Mouse (Mus musculus): ENCODE measurements around the gene Frmd4b. TPM values are rescaled to one million over a fixed set of nuclear protein-coding genes. Genes with fewer than 3 reads are reported as not detected.

Frmd4b gene
- polyA plus RNA-seq, 1 experiment from 2014 or later = 13.5 TPM

- no peak overlapping the region for H3K9ac ChIP-seq (ENCODE audit: low read length)
- no peaks in the 10 kb centered on the region for H3K9me3 ChIP-seq (replicated peaks; ENCODE audit: control insufficient read depth, low read length)
- peaks cover 4% of the 10 kb centered on the region for H3K4me1 ChIP-seq (ENCODE audit: control insufficient read depth, insufficient read depth, low read length)
- no peak for ATAC-seq (replicated peaks; ENCODE audit: extremely low read depth, insufficient read depth, low FRiP score)
- no peak overlapping the region for H3K27ac ChIP-seq (ENCODE audit: low read length)
- no peak overlapping the region for H3K4me3 ChIP-seq (ENCODE audit: low read length)
- H3K36me3 ChIP-seq (ENCODE audit: control insufficient read depth, insufficient read depth) = no peaks in the 10 kb centered on the region
- no peaks in the 10 kb centered on the region for H3K27me3 ChIP-seq (ENCODE audit: control insufficient read depth, insufficient read depth, low read length)
- H3K4me2 ChIP-seq (ENCODE audit: low read depth, low read length) = no peak overlapping the region
Observed at GRCm38 (mm10) chr6:97462421-97462820, 154.9 kb downstream of the Frmd4b start.

GRCm38 (mm10) chr6:97459112-97459511 lies 158.2 kb downstream of the Frmd4b start:
- H3K4me2 ChIP-seq (ENCODE audit: low read depth, low read length) = peak overlapping the region; percentile 14; the same call in 1 of the 2 replicates
- H3K4me3 ChIP-seq (ENCODE audit: low read length) = peak overlapping the region; percentile 39
- H3K27ac ChIP-seq (ENCODE audit: low read length) = peak overlapping the region; percentile 82
- peaks cover 12% of the 10 kb centered on the region for H3K4me1 ChIP-seq (ENCODE audit: control insufficient read depth, insufficient read depth, low read length)
- ATAC-seq (replicated peaks; ENCODE audit: extremely low read depth, insufficient read depth, low FRiP score) = no peak
- no peaks in the 10 kb centered on the region for H3K36me3 ChIP-seq (ENCODE audit: control insufficient read depth, insufficient read depth)
- 58% methylated on average over 7 of the region's 7 CpGs for WGBS
- no peaks in the 10 kb centered on the region for H3K27me3 ChIP-seq (ENCODE audit: control insufficient read depth, insufficient read depth, low read length)
- peak overlapping the region; percentile 48 for H3K9ac ChIP-seq (ENCODE audit: low read length)
- H3K9me3 ChIP-seq (replicated peaks; ENCODE audit: control insufficient read depth, low read length) = no peaks in the 10 kb centered on the region

- ATAC-seq (replicated peaks; ENCODE audit: extremely low read depth, insufficient read depth, low FRiP score) = no peak
- Histone ChIP-seq H3K9ac (ENCODE audit: low read length) (peak overlapping the region; percentile 48), H3K27me3 (ENCODE audit: control insufficient read depth, insufficient read depth, low read length) (no peaks in the 10 kb centered on the region)
Observed at GRCm38 (mm10) chr6:97458358-97458757, 159.0 kb downstream of the Frmd4b start.

GRCm38 (mm10) chr6:97457954-97458353 lies 159.4 kb downstream of the Frmd4b start:
- H3K9ac ChIP-seq (ENCODE audit: low read length) = no peak overlapping the region
- no peaks in the 10 kb centered on the region for H3K36me3 ChIP-seq (ENCODE audit: control insufficient read depth, insufficient read depth)
- H3K27ac ChIP-seq (ENCODE audit: low read length) = peak overlapping the region; percentile 82
- peak overlapping the region; percentile 20 for H3K4me3 ChIP-seq (ENCODE audit: low read length)
- no peaks in the 10 kb centered on the region for H3K9me3 ChIP-seq (replicated peaks; ENCODE audit: control insufficient read depth, low read length)
- peak; percentile 87 for ATAC-seq (replicated peaks; ENCODE audit: extremely low read depth, insufficient read depth, low FRiP score)
- H3K27me3 ChIP-seq (ENCODE audit: control insufficient read depth, insufficient read depth, low read length) = no peaks in the 10 kb centered on the region
- WGBS = 40% methylated on average over 3 of the region's 3 CpGs
- H3K4me1 ChIP-seq (ENCODE audit: control insufficient read depth, insufficient read depth, low read length) = peaks cover 12% of the 10 kb centered on the region
- H3K4me2 ChIP-seq (ENCODE audit: low read depth, low read length) = peak overlapping the region; percentile 46

More at GRCm38 (mm10) chr6:97458358-97458757, 159.0 kb downstream of the Frmd4b start:
- no peaks in the 10 kb centered on the region for H3K9me3 ChIP-seq (replicated peaks; ENCODE audit: control insufficient read depth, low read length)
- peaks cover 12% of the 10 kb centered on the region for H3K4me1 ChIP-seq (ENCODE audit: control insufficient read depth, insufficient read depth, low read length)
- 59% methylated on average over 9 of the region's 9 CpGs for WGBS
- H3K27ac ChIP-seq (ENCODE audit: low read length) = peak overlapping the region; percentile 82
- H3K4me2 ChIP-seq (ENCODE audit: low read depth, low read length) = peak overlapping the region; percentile 42
- no peaks in the 10 kb centered on the region for H3K36me3 ChIP-seq (ENCODE audit: control insufficient read depth, insufficient read depth)
- peak overlapping the region; percentile 39 for H3K4me3 ChIP-seq (ENCODE audit: low read length)

GRCm38 (mm10) chr6:97457210-97457609 lies 160.1 kb downstream of the Frmd4b start:
- H3K9me3 ChIP-seq (replicated peaks; ENCODE audit: control insufficient read depth, low read length) = no peaks in the 10 kb centered on the region
- H3K9ac ChIP-seq (ENCODE audit: low read length) = peak overlapping the region; percentile 6
- no peaks in the 10 kb centered on the region for H3K36me3 ChIP-seq (ENCODE audit: control insufficient read depth, insufficient read depth)
- H3K27me3 ChIP-seq (ENCODE audit: control insufficient read depth, insufficient read depth, low read length) = no peaks in the 10 kb centered on the region
- H3K4me3 ChIP-seq (ENCODE audit: low read length) = peak overlapping the region; percentile 20
- H3K4me2 ChIP-seq (ENCODE audit: low read depth, low read length) = peak overlapping the region; percentile 46
- 33% methylated on average over 2 of the region's 2 CpGs for WGBS
- 0 out of 2 replicates have a peak, but pooled peaks have one; percentile 33 for ATAC-seq (replicated peaks; ENCODE audit: extremely low read depth, insufficient read depth, low FRiP score)
- H3K27ac ChIP-seq (ENCODE audit: low read length) = peak overlapping the region; percentile 69
- H3K4me1 ChIP-seq (ENCODE audit: control insufficient read depth, insufficient read depth, low read length) = peaks cover 12% of the 10 kb centered on the region

- no peak overlapping the region for H3K27ac ChIP-seq (ENCODE audit: low read length)
- H3K27me3 ChIP-seq (ENCODE audit: control insufficient read depth, insufficient read depth, low read length) = no peaks in the 10 kb centered on the region
- H3K9ac ChIP-seq (ENCODE audit: low read length) = no peak overlapping the region
- H3K4me3 ChIP-seq (ENCODE audit: low read length) = no peak overlapping the region
- no peak for ATAC-seq (replicated peaks; ENCODE audit: extremely low read depth, insufficient read depth, low FRiP score)
- H3K4me1 ChIP-seq (ENCODE audit: control insufficient read depth, insufficient read depth, low read length) = peaks cover 8% of the 10 kb centered on the region
- H3K9me3 ChIP-seq (replicated peaks; ENCODE audit: control insufficient read depth, low read length) = no peaks in the 10 kb centered on the region
- no peaks in the 10 kb centered on the region for H3K36me3 ChIP-seq (ENCODE audit: control insufficient read depth, insufficient read depth)
- H3K4me2 ChIP-seq (ENCODE audit: low read depth, low read length) = no peak overlapping the region
- WGBS = 88% methylated on average over 5 of the region's 5 CpGs
Observed at GRCm38 (mm10) chr6:97452223-97452622, 165.1 kb downstream of the Frmd4b start.

- WGBS = 78% methylated on average over 2 of the region's 2 CpGs
- ATAC-seq (replicated peaks; ENCODE audit: extremely low read depth, insufficient read depth, low FRiP score) = no peak
- Histone ChIP-seq H3K36me3 (ENCODE audit: control insufficient read depth, insufficient read depth) (no peaks in the 10 kb centered on the region), H3K4me2 (ENCODE audit: low read depth, low read length) (no peak overlapping the region), H3K4me3 (ENCODE audit: low read length) (no peak overlapping the region), H3K27me3 (ENCODE audit: control insufficient read depth, insufficient read depth, low read length) (no peaks in the 10 kb centered on the region), H3K4me1 (ENCODE audit: control insufficient read depth, insufficient read depth, low read length) (peaks cover 3% of the 10 kb centered on the region), H3K9me3 (replicated peaks; ENCODE audit: control insufficient read depth, low read length) (no peaks in the 10 kb centered on the region), H3K9ac (ENCODE audit: low read length) (no peak overlapping the region), H3K27ac (ENCODE audit: low read length) (no peak overlapping the region)
Observed at GRCm38 (mm10) chr6:97449806-97450205, 167.5 kb downstream of the Frmd4b start.

- H3K27me3 ChIP-seq (ENCODE audit: control insufficient read depth, insufficient read depth, low read length) = no peaks in the 10 kb centered on the region
- H3K4me1 ChIP-seq (ENCODE audit: control insufficient read depth, insufficient read depth, low read length) = 0 out of 2 replicates have a peak, but pooled peaks cover 2% of the 10 kb centered on the region
- no peaks in the 10 kb centered on the region for H3K36me3 ChIP-seq (ENCODE audit: control insufficient read depth, insufficient read depth)
- H3K4me3 ChIP-seq (ENCODE audit: low read length) = no peak overlapping the region
- H3K4me2 ChIP-seq (ENCODE audit: low read depth, low read length) = no peak overlapping the region
- WGBS = 63% methylated on average over 4 of the region's 4 CpGs
- ATAC-seq (replicated peaks; ENCODE audit: extremely low read depth, insufficient read depth, low FRiP score) = 0 out of 2 replicates have a peak, but pooled peaks have one; percentile 28
- H3K9me3 ChIP-seq (replicated peaks; ENCODE audit: control insufficient read depth, low read length) = no peaks in the 10 kb centered on the region
- H3K9ac ChIP-seq (ENCODE audit: low read length) = no peak overlapping the region
- H3K27ac ChIP-seq (ENCODE audit: low read length) = no peak overlapping the region
Observed at GRCm38 (mm10) chr6:97447020-97447419, 170.3 kb downstream of the Frmd4b start.

- Histone ChIP-seq H3K9ac (ENCODE audit: low read length) (no peak overlapping the region), H3K4me1 (ENCODE audit: control insufficient read depth, insufficient read depth, low read length) (0 out of 2 replicates have a peak, but pooled peaks cover 2% of the 10 kb centered on the region), H3K27ac (ENCODE audit: low read length) (no peak overlapping the region), H3K9me3 (replicated peaks; ENCODE audit: control insufficient read depth, low read length) (no peaks in the 10 kb centered on the region), H3K36me3 (ENCODE audit: control insufficient read depth, insufficient read depth) (no peaks in the 10 kb centered on the region), H3K4me2 (ENCODE audit: low read depth, low read length) (no peak overlapping the region), H3K27me3 (ENCODE audit: control insufficient read depth, insufficient read depth, low read length) (no peaks in the 10 kb centered on the region), H3K4me3 (ENCODE audit: low read length) (no peak overlapping the region)
- no peak for ATAC-seq (replicated peaks; ENCODE audit: extremely low read depth, insufficient read depth, low FRiP score)
- WGBS = 67% methylated on average over 5 of the region's 5 CpGs
Observed at GRCm38 (mm10) chr6:97444145-97444544, 173.2 kb downstream of the Frmd4b start.
